Mouse (Mus musculus): ENCODE data around the gene Cacna1a. TPM values are rescaled to one million over a fixed set of nuclear protein-coding genes. Genes with fewer than 3 reads are reported as not detected.

The Cacna1a gene
- polyA plus RNA-seq, 1 experiment from 2014 or later = 5.3 TPM

DNA sequence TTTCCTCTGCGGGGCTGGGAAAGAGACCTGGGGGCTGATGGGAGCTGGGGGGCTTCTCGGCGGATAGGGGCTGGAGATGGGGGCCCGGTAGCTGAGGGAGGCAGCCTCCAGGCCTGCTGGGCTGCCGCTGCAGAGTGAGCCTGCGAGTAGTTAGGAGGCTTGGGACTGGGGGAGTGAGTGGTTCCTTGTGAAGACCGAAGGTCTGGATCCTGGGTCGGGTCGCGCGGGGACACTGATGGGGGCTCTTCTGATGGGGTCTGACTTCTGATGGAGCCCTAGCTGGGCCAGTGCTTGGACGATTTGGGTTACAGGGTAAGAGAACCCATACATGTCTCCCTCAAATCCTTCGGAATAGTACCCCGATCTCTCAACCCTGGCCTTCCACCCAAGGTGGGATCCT is 27.8 kb downstream of the Cacna1a start:
- no peak overlapping the region; the same call in 1 of the 2 replicates for H3K9ac ChIP-seq (ENCODE audit: low read length)
- DNase-seq (ENCODE audit: low spot score) = peak; percentile 27
- H3K4me3 ChIP-seq (ENCODE audit: low read depth, low read length) = peak overlapping the region; percentile 32
- 21% methylated on average over 14 of the region's 14 CpGs for WGBS
- no peak overlapping the region for H3K27ac ChIP-seq (replicated peaks; ENCODE audit: low read depth, low read length)
- peaks cover 39% of the 10 kb centered on the region for H3K27me3 ChIP-seq (ENCODE audit: control insufficient read depth, insufficient read depth, low read length)
- no peak for ATAC-seq (ENCODE audit: insufficient number of reproducible peaks, low FRiP score, low TSS enrichment, low read depth)
- no peaks in the 10 kb centered on the region for H3K4me1 ChIP-seq (ENCODE audit: control insufficient read depth, insufficient read depth, low read length)
- peak overlapping the region; percentile 87 for H3K4me2 ChIP-seq (ENCODE audit: low read depth, severe bottlenecking)
- H3K36me3 ChIP-seq (ENCODE audit: control insufficient read depth, insufficient read depth, low read length) = no peaks in the 10 kb centered on the region
- H3K9me3 ChIP-seq (ENCODE audit: control insufficient read depth, low read length) = peaks cover 3% of the 10 kb centered on the region; the same call in 1 of the 2 replicates

DNA sequence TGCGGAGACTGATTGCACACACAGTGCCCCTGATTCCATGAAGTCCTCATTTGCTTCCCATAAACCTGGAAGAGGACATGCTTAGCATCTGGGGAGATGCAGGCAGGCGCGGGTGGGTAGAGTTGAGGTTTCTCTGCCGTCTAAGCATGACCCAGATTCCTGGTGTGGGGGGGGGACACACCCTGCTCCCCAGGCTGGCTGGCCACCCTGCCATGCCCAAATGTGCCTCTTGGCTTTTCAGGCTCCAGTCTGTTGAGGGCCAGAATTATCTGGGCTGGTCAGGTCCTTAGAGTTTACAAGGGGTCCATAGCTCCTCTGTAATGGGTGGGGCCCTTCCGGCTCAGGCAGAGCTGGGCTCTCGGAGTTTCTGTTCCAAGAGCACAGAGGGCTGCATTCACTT is 28.7 kb downstream of the Cacna1a start:
- H3K9ac ChIP-seq (ENCODE audit: low read length) = no peak overlapping the region
- no peak overlapping the region for H3K27ac ChIP-seq (replicated peaks; ENCODE audit: low read depth, low read length)
- peaks cover 37% of the 10 kb centered on the region for H3K27me3 ChIP-seq (ENCODE audit: control insufficient read depth, insufficient read depth, low read length)
- DNase-seq (ENCODE audit: low spot score) = no peak
- H3K36me3 ChIP-seq (ENCODE audit: control insufficient read depth, insufficient read depth, low read length) = no peaks in the 10 kb centered on the region
- no peaks in the 10 kb centered on the region for H3K4me1 ChIP-seq (ENCODE audit: control insufficient read depth, insufficient read depth, low read length)
- peaks cover 3% of the 10 kb centered on the region; the same call in 1 of the 2 replicates for H3K9me3 ChIP-seq (ENCODE audit: control insufficient read depth, low read length)
- WGBS = 76% methylated on average over 6 of the region's 6 CpGs
- no peak for ATAC-seq (ENCODE audit: insufficient number of reproducible peaks, low FRiP score, low TSS enrichment, low read depth)
- no peak overlapping the region for H3K4me3 ChIP-seq (ENCODE audit: low read depth, low read length)
- H3K4me2 ChIP-seq (ENCODE audit: low read depth, severe bottlenecking) = no peak overlapping the region

DNA sequence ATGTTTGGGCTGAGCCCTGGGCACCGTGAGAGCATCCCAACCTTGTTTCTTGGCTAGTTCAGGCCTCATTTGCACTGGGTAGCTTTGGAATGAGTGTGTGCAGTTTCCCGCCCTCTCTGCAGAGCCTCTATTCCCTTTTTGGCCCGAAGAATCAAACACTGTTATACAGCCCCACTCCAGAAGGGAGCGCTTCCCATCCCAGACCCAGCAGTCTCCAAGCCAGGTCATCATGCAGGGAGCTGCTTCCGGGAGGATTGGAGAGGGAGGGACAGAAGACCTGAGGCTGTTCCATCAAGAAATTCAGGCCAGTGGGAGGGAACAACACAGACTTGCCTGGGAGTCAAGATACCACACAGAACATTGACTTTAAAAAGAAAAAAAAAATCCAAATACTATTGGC is 29.6 kb downstream of the Cacna1a start:
- 57% methylated on average over 5 of the region's 5 CpGs for WGBS
- Histone ChIP-seq H3K9ac (ENCODE audit: low read length) (no peak overlapping the region), H3K27me3 (ENCODE audit: control insufficient read depth, insufficient read depth, low read length) (peaks cover 34% of the 10 kb centered on the region)

DNA sequence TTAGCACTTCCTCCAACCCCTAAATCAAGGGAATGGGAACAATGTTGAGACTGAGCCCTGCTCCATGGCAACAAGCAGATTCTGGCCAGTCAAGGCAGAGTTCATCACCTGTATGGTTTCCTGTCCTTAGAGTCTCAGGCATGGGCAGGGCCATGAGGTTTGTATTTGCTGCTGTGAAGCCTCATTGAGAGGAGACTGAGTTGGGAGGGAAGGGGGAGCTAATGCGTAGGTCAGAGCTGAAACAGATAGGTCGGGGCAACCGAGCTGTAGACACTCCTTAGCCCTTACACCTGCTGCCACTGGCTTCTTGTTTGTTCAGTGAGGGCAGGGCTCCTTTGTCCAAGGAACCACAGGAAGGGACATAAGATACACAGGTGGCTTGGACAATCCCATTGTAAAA is 36.2 kb downstream of the Cacna1a start:
- Histone ChIP-seq H3K36me3 (ENCODE audit: control insufficient read depth, insufficient read depth, low read length) (no peaks in the 10 kb centered on the region), H3K9ac (ENCODE audit: low read length) (no peak overlapping the region), H3K4me1 (ENCODE audit: control insufficient read depth, insufficient read depth, low read length) (no peaks in the 10 kb centered on the region), H3K9me3 (ENCODE audit: control insufficient read depth, low read length) (no peaks in the 10 kb centered on the region), H3K27me3 (ENCODE audit: control insufficient read depth, insufficient read depth, low read length) (peaks cover 3% of the 10 kb centered on the region; the same call in 1 of the 2 replicates), H3K27ac (replicated peaks; ENCODE audit: low read depth, low read length) (no peak overlapping the region), H3K4me2 (ENCODE audit: low read depth, severe bottlenecking) (no peak overlapping the region), H3K4me3 (ENCODE audit: low read depth, low read length) (no peak overlapping the region)
- 85% methylated on average over 3 of the region's 3 CpGs for WGBS
- DNase-seq (ENCODE audit: low spot score) (no peak), ATAC-seq (ENCODE audit: insufficient number of reproducible peaks, low FRiP score, low TSS enrichment, low read depth) (no peak)

More for the DNA sequence above, 29.6 kb downstream of the Cacna1a start:
- DNase-seq (ENCODE audit: low spot score) = no peak
- no peak for ATAC-seq (ENCODE audit: insufficient number of reproducible peaks, low FRiP score, low TSS enrichment, low read depth)
- Histone ChIP-seq H3K9me3 (ENCODE audit: control insufficient read depth, low read length) (peaks cover 3% of the 10 kb centered on the region; the same call in 1 of the 2 replicates), H3K4me1 (ENCODE audit: control insufficient read depth, insufficient read depth, low read length) (no peaks in the 10 kb centered on the region), H3K4me2 (ENCODE audit: low read depth, severe bottlenecking) (no peak overlapping the region), H3K36me3 (ENCODE audit: control insufficient read depth, insufficient read depth, low read length) (no peaks in the 10 kb centered on the region), H3K27ac (replicated peaks; ENCODE audit: low read depth, low read length) (no peak overlapping the region), H3K4me3 (ENCODE audit: low read depth, low read length) (no peak overlapping the region)

DNA sequence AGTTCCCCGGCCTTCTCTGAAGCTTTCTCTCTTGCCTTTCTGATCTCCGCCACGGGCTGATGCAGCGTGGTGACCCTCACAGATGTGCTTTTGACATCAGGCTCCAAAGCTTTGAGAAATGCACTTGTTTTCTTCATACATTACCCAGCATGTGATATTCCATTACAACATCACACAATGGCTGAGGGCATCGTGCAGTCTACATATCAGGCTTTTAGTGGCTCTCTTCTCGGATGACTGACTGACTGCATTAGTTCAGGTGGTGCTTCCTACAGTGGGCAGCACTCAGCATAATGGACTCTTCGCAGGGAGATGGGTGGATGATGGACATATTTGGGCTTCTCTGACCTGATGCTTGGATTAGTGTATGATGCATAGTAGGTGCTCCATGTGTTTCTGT is 37.8 kb downstream of the Cacna1a start:
- Histone ChIP-seq H3K27me3 (ENCODE audit: control insufficient read depth, insufficient read depth, low read length) (no peaks in the 10 kb centered on the region), H3K36me3 (ENCODE audit: control insufficient read depth, insufficient read depth, low read length) (no peaks in the 10 kb centered on the region), H3K9ac (ENCODE audit: low read length) (no peak overlapping the region), H3K4me1 (ENCODE audit: control insufficient read depth, insufficient read depth, low read length) (no peaks in the 10 kb centered on the region), H3K27ac (replicated peaks; ENCODE audit: low read depth, low read length) (no peak overlapping the region), H3K9me3 (ENCODE audit: control insufficient read depth, low read length) (no peaks in the 10 kb centered on the region), H3K4me3 (ENCODE audit: low read depth, low read length) (no peak overlapping the region), H3K4me2 (ENCODE audit: low read depth, severe bottlenecking) (no peak overlapping the region)
- ATAC-seq (ENCODE audit: insufficient number of reproducible peaks, low FRiP score, low TSS enrichment, low read depth) = no peak
- WGBS = 92% methylated on average over 7 of the region's 7 CpGs
- no peak for DNase-seq (ENCODE audit: low spot score)

DNA sequence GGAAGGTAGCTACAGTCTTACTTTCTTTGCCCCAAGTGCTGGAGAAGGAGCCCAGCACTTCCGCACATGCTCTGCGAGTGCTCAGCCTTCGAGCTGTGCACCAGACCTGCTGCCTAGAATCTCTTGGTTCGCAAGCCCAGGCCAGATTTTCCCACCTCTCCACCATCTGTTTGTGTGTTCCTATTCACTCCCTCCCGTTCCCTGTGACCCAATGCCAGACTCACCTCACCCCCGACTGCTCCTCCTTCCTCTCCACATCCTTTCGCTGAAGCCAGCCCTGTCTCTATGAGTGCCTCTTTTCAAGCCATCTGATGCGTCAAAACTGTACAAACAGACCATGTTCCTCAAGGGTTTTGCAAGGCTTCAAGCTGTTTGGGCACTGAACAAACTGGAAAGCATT is 38.3 kb downstream of the Cacna1a start:
- no peaks in the 10 kb centered on the region for H3K36me3 ChIP-seq (ENCODE audit: control insufficient read depth, insufficient read depth, low read length)
- no peak overlapping the region for H3K4me3 ChIP-seq (ENCODE audit: low read depth, low read length)
- H3K9ac ChIP-seq (ENCODE audit: low read length) = no peak overlapping the region
- H3K27ac ChIP-seq (replicated peaks; ENCODE audit: low read depth, low read length) = no peak overlapping the region
- ATAC-seq (ENCODE audit: insufficient number of reproducible peaks, low FRiP score, low TSS enrichment, low read depth) (no peak), DNase-seq (ENCODE audit: low spot score) (no peak)
- H3K9me3 ChIP-seq (ENCODE audit: control insufficient read depth, low read length) = no peaks in the 10 kb centered on the region
- H3K4me1 ChIP-seq (ENCODE audit: control insufficient read depth, insufficient read depth, low read length) = no peaks in the 10 kb centered on the region
- no peaks in the 10 kb centered on the region for H3K27me3 ChIP-seq (ENCODE audit: control insufficient read depth, insufficient read depth, low read length)
- H3K4me2 ChIP-seq (ENCODE audit: low read depth, severe bottlenecking) = no peak overlapping the region
- 86% methylated on average over 8 of the region's 8 CpGs for WGBS

DNA sequence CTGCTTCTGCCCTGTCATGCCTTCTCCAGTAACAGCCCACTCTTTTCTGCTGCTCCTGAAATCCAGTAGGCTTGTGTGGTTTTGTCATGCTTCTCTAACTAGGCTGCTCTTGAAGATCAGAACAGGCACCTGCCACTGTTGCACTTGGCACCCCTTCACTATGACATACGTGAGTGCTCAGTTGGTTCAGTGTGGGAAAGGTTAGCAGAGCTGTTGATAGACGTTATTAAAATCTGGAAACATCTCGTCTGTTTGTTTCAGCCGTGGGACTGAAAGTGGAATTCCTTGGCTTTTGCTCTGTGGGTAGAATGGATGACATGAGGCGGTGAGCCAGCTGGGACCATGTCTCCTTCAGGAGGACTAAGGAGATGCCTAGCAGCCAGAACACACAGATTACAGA is 39.8 kb downstream of the Cacna1a start:
- DNase-seq (ENCODE audit: low spot score) (no peak), ATAC-seq (ENCODE audit: insufficient number of reproducible peaks, low FRiP score, low TSS enrichment, low read depth) (no peak)
- no peaks in the 10 kb centered on the region for H3K4me1 ChIP-seq (ENCODE audit: control insufficient read depth, insufficient read depth, low read length)
- WGBS = 87% methylated on average over 5 of the region's 5 CpGs
- H3K4me2 ChIP-seq (ENCODE audit: low read depth, severe bottlenecking) = no peak overlapping the region
- no peaks in the 10 kb centered on the region for H3K27me3 ChIP-seq (ENCODE audit: control insufficient read depth, insufficient read depth, low read length)
- H3K36me3 ChIP-seq (ENCODE audit: control insufficient read depth, insufficient read depth, low read length) = no peaks in the 10 kb centered on the region
- no peak overlapping the region for H3K27ac ChIP-seq (replicated peaks; ENCODE audit: low read depth, low read length)
- no peak overlapping the region for H3K4me3 ChIP-seq (ENCODE audit: low read depth, low read length)
- no peaks in the 10 kb centered on the region for H3K9me3 ChIP-seq (ENCODE audit: control insufficient read depth, low read length)
- H3K9ac ChIP-seq (ENCODE audit: low read length) = no peak overlapping the region

DNA sequence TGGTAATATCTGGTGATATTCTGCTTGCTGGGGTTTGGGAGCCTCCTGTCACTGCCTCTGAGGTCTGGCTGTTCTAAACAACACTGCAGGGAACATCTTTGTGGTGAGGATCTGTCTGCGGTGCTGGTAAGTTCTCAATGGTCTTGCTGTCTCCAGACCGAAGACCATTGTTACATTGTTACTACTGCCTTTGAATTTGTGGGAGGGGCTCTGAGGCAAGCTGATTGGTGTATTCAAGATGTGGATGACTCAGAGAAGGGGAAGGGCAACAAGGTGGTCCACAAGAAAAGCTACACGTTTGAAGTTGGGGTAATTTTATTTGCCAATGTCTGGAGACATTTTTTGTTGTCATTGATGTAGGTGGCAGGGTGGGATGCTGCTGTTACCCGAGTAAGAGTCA is 40.8 kb downstream of the Cacna1a start:
- no peaks in the 10 kb centered on the region for H3K27me3 ChIP-seq (ENCODE audit: control insufficient read depth, insufficient read depth, low read length)
- H3K4me1 ChIP-seq (ENCODE audit: control insufficient read depth, insufficient read depth, low read length) = no peaks in the 10 kb centered on the region
- no peak for ATAC-seq (ENCODE audit: insufficient number of reproducible peaks, low FRiP score, low TSS enrichment, low read depth)
- no peaks in the 10 kb centered on the region for H3K36me3 ChIP-seq (ENCODE audit: control insufficient read depth, insufficient read depth, low read length)
- 50% methylated on average over 4 of the region's 4 CpGs for WGBS
- no peak for DNase-seq (ENCODE audit: low spot score)
- no peak overlapping the region for H3K4me3 ChIP-seq (ENCODE audit: low read depth, low read length)
- no peak overlapping the region for H3K4me2 ChIP-seq (ENCODE audit: low read depth, severe bottlenecking)
- H3K27ac ChIP-seq (replicated peaks; ENCODE audit: low read depth, low read length) = no peak overlapping the region
- H3K9me3 ChIP-seq (ENCODE audit: control insufficient read depth, low read length) = no peaks in the 10 kb centered on the region
- H3K9ac ChIP-seq (ENCODE audit: low read length) = no peak overlapping the region

DNA sequence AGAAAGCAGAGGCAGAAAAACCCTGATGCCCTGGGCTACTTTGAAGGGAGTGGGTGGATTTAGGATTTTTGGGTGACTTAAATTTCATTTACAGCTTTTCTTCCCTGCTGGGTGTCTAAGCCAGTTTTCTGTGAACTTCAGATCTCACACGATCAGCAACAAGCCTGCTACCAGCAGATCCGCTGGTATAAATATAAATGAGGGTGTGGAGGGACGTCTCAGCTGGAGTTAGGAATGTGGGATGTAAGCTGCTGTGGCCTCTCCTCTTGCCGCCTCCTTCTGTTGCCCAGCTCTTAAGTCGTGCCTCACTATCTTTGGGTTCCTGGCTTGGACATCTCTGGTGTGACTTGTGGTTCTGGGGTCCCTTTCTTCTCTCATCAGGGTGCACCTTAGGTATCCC is 41.3 kb downstream of the Cacna1a start:
- 20% methylated on average over 5 of the region's 5 CpGs for WGBS
- Histone ChIP-seq H3K9ac (ENCODE audit: low read length) (no peak overlapping the region), H3K36me3 (ENCODE audit: control insufficient read depth, insufficient read depth, low read length) (no peaks in the 10 kb centered on the region), H3K4me2 (ENCODE audit: low read depth, severe bottlenecking) (no peak overlapping the region), H3K4me1 (ENCODE audit: control insufficient read depth, insufficient read depth, low read length) (no peaks in the 10 kb centered on the region), H3K4me3 (ENCODE audit: low read depth, low read length) (no peak overlapping the region), H3K27me3 (ENCODE audit: control insufficient read depth, insufficient read depth, low read length) (no peaks in the 10 kb centered on the region), H3K9me3 (ENCODE audit: control insufficient read depth, low read length) (no peaks in the 10 kb centered on the region), H3K27ac (replicated peaks; ENCODE audit: low read depth, low read length) (no peak overlapping the region)
- ATAC-seq (ENCODE audit: insufficient number of reproducible peaks, low FRiP score, low TSS enrichment, low read depth) (no peak), DNase-seq (ENCODE audit: low spot score) (no peak)

Measured in limb, embryonic 11.5 days (tissue).